Mouse (Mus musculus) bone marrow, adult 2 months (tissue): ENCODE measurements around the gene Fbxo46. TPM values are rescaled to one million over a fixed set of nuclear protein-coding genes. Genes with fewer than 3 reads are reported as not detected.

ENCODE experiments used
- H3K27ac ChIP-seq: fragments of 200-500 bp; 2 replicates; pipeline ENCODE4 v1.5.1; 2012; ENCODE audit warnings: low read depth, mild to moderate bottlenecking, control low read depth, inconsistent platforms, low read length; ENCODE audit not compliant: control insufficient read depth, poor library complexity, insufficient read depth
- H3K4me1 ChIP-seq: fragments of 200-500 bp; 2 replicates; pipeline ENCODE4 v1.6.1; 2011; ENCODE audit warnings: low read length; ENCODE audit not compliant: control insufficient read depth, insufficient read depth
- H3K4me3 ChIP-seq: fragments of 200-500 bp; replicated peaks from 2 replicates; pipeline ENCODE3; 2011; ENCODE audit warnings: mild to moderate bottlenecking, low read depth, low read length, control low read depth; ENCODE audit not compliant: control insufficient read depth
- CTCF ChIP-seq: fragments of 200-500 bp; IDR thresholded peaks from 2 replicates; pipeline ENCODE4 v1.5.1; 2011; ENCODE audit warnings: low read length, control low read depth; ENCODE audit not compliant: control insufficient read depth, insufficient read depth
- POLR2A ChIP-seq: fragments of 200-500 bp; IDR thresholded peaks from 2 replicates; pipeline ENCODE4 v1.6.1; 2011; ENCODE audit warnings: low read depth, mild to moderate bottlenecking, control low read depth, low read length, borderline replicate concordance; ENCODE audit not compliant: control insufficient read depth
- WGBS: fragments of 180-500 bp; shearing (Covaris S2); methylation state at CpG from one replicate; pipeline ENCODE4 v1.1.7; 2018; 5-methylcytosine and 5-hydroxymethylcytosine counted together
- polyA plus RNA-seq: library from polyadenylated mRNA; stranded (reverse); fragments of >200 nt; gene quantifications from 2 replicates; pipeline ENCODE4 v1.2.4, GENCODE M21; 2011; ENCODE audit warnings: low replicate concordance; ENCODE audit not compliant: missing spikeins, insufficient read depth, insufficient read length

Fbxo46 gene
- polyA plus RNA-seq, 1 experiment, result 4.8 TPM

DNA sequence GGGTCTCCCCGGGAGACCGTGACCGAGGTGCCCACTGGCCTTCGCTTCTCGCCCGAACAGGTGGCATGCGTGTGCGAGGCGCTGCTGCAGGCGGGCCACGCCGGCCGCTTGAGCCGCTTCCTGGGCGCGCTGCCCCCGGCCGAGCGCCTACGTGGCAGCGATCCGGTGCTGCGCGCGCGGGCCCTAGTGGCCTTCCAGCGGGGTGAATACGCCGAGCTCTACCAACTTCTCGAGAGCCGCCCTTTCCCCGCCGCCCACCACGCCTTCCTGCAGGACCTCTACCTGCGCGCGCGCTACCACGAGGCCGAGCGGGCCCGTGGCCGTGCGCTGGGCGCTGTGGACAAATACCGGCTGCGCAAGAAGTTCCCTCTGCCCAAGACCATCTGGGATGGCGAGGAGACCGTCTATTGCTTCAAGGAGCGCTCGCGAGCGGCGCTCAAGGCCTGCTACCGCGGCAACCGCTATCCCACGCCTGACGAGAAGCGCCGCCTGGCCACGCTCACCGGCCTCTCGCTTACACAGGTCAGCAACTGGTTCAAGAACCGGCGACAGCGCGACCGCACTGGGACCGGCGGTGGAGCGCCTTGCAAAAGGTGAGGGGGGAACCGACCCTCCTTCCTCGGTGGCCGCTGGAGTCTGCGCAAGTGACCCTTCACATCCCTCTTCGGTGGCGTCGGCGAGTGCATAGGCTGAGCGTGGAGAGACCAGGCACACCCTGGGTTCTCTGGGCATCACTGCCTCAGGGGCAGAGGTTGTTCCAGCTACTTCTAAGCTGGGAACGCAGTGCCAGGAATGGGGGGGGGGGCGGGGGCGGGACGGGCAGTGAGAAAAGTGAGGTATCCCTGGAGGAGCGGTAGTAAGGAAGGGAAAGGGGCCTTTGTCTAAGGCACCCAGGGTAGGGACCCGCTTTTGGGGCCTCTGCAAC, 24.6 kb upstream of the Fbxo46 start:
- peaks cover 2% of the 10 kb centered on the region; the same call in 1 of the 2 replicates for H3K4me1 ChIP-seq
- H3K27ac ChIP-seq, result peak overlapping the region; percentile 36; the same call in 1 of the 2 replicates
- peak; percentile 39; the same call in 1 of the 2 replicates for TF ChIP-seq POLR2A
- no peak for TF ChIP-seq CTCF
- H3K4me3 ChIP-seq, result peak overlapping the region; percentile 13
- WGBS, result under 1% methylated on average over 86 of the region's 87 CpGs

- TF ChIP-seq CTCF (no peak), POLR2A (no peak)
- Histone ChIP-seq H3K4me1 (peaks cover 2% of the 10 kb centered on the region; the same call in 1 of the 2 replicates), H3K27ac (no peak overlapping the region), H3K4me3 (no peak overlapping the region)
- WGBS, result 3% methylated on average over 19 of the region's 19 CpGs
These were observed 23.9 kb upstream of the Fbxo46 start for GRCm38 (mm10) chr7:19095751-19096110.

- H3K4me1 ChIP-seq, result peaks cover 2% of the 10 kb centered on the region; the same call in 1 of the 2 replicates
- no peak overlapping the region for H3K4me3 ChIP-seq
- H3K27ac ChIP-seq, result no peak overlapping the region
- WGBS, result 81% methylated on average over 5 of the region's 5 CpGs
- TF ChIP-seq CTCF, result no peak
- no peak for TF ChIP-seq POLR2A
These were observed 23.2 kb upstream of the Fbxo46 start for GRCm38 (mm10) chr7:19096421-19096976.

DNA sequence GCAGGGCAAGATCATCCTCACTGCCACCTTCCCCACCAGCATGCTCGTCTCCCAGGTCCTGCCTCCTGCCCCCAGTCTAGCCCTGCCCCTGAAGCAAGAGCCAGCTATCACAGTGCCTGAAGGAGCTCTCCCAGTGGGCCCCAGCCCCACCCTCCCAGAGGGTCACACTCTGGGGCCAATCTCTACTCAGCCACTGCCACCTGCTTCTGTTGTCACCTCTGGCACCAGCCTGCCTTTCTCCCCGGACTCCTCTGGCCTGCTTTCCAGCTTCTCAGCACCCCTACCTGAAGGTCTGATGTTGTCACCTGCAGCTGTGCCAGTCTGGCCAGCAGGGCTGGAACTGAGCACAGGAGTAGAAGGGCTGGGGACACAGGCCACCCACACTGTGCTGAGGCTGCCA, 22.4 kb upstream of the Fbxo46 start:
- H3K4me1 ChIP-seq, result peaks cover 2% of the 10 kb centered on the region; the same call in 1 of the 2 replicates
- whole genome bisulfite sequencing, result 63% methylated on average over 2 of the region's 2 CpGs
- no peak overlapping the region for H3K4me3 ChIP-seq
- no peak overlapping the region for H3K27ac ChIP-seq
- no peak for TF ChIP-seq POLR2A
- TF ChIP-seq CTCF, result no peak

DNA sequence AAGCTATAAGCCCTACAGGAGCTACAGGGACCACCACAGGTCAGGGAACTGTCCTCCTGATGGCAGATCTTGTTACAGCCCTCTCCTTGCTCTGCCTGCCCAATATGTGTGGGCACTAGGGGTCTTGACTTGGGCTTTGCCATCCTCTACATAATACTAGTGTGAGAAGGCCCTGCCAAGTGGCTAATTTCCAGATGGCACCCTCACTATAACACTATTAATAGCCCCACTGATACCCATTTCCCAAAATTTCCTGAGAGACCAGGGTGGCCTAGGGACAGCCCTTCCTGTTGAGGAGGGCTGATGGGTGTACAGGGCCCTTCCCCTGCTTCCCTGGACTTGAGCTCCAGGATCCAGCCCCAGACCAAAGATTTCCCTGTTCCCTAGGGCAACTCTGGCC, 21.8 kb upstream of the Fbxo46 start:
- Histone ChIP-seq H3K27ac (no peak overlapping the region), H3K4me1 (peaks cover 2% of the 10 kb centered on the region; the same call in 1 of the 2 replicates), H3K4me3 (no peak overlapping the region)
- TF ChIP-seq POLR2A, result no peak
- TF ChIP-seq CTCF, result no peak

DNA sequence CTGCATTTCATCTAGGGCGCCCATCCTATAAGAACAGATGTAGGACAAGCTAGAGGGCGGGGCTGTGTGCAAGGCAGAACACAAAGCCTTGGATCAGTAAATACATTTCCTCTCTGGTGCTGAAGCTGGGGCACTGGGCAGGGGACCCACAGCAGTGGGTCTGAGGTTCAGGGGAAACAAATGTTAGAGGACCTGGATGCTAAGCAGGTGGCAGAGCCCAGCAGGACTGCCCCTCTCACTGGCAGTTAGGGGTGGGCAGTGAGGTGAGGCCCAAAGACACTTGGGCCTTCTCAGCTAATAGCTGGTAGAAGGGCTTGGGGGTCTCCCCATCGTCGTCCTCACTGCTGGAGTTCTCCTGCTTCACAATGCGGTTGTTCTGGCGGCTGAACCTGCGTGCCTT, 20.8 kb upstream of the Fbxo46 start:
- WGBS, result 75% methylated on average over 7 of the region's 7 CpGs
- Histone ChIP-seq H3K4me3 (no peak overlapping the region), H3K27ac (no peak overlapping the region), H3K4me1 (no peaks in the 10 kb centered on the region)
- TF ChIP-seq POLR2A, result no peak
- TF ChIP-seq CTCF, result no peak

DNA sequence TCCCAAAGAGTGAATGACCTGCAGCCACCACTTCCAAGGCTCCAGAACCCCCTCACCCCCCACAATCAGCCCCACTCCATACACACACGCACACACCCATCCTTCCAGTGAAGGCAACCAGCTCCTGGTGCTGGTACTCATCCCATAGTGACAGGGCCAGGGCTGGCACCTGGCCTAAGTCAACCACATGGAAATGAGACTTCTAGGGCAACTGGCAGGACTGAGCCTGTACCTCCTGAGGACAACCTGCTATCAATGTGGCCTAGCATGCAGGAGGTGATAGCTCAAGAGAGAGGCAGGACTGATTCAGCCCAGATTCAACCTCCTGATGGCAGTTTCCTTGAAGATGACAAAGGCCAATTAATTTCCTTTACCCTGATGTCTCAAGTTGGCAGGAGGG, 19.4 kb upstream of the Fbxo46 start:
- Histone ChIP-seq H3K4me1 (no peaks in the 10 kb centered on the region), H3K4me3 (no peak overlapping the region), H3K27ac (no peak overlapping the region)
- 65% methylated on average over 1 of the region's 1 CpGs for WGBS
- TF ChIP-seq CTCF, result no peak
- TF ChIP-seq POLR2A, result no peak

GRCm38 (mm10) chr7:19103741-19104140, 15.9 kb upstream of the Fbxo46 start:
- Histone ChIP-seq H3K4me1 (no peaks in the 10 kb centered on the region), H3K4me3 (no peak overlapping the region), H3K27ac (no peak overlapping the region)
- TF ChIP-seq POLR2A (no peak), CTCF (no peak)
